Mouse (Mus musculus): Measurements from ENCODE around the gene Rock2.

Gene Rock2

DNA sequence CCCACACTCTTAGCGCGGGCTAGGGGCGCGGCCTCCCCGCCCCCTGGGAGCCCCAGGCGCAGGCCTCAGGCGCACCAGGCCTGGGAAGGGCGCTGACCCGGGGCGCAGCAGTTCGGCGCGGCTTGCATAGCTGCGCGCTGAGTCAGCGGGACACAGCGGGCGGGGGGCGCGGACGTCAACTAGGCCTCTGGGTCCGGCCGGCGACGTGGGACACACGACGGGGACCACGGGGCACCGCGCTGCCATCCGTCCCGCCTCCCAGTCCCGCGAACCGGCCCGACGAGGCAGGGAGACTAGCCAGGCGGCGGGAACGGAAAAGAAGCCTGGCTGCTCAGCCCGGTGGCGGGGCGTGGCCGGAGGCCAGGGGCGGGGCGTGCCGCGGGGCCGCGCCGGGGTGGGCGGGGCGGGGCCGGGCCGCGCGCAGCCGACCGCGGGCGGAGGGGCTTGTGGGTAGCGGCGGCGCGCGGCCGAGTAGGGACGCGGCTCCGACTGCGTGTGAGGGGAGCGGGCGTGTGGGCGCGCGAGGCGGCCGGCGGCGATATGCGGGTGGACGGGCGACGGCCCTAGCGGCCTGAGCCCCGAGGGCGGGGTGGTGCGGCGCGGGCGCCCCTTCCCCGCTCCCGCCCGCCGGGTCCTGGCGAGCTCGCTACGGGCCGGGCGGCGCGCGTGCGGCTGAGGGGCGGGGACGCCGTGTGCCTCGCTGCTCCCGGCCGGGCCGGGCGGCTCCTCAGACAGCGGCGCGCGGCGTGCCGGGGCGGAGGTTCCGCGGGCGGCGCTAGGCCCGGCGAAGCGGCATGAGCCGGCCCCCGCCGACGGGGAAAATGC is at the start of gene Rock2:
Gene Rock2, plus strand, starts transcription at position 500 of the 825 bp plus-strand sequence.
- peak; percentile 86 for DNase-seq (ENCODE audit: low read depth, low spot score)

DNA sequence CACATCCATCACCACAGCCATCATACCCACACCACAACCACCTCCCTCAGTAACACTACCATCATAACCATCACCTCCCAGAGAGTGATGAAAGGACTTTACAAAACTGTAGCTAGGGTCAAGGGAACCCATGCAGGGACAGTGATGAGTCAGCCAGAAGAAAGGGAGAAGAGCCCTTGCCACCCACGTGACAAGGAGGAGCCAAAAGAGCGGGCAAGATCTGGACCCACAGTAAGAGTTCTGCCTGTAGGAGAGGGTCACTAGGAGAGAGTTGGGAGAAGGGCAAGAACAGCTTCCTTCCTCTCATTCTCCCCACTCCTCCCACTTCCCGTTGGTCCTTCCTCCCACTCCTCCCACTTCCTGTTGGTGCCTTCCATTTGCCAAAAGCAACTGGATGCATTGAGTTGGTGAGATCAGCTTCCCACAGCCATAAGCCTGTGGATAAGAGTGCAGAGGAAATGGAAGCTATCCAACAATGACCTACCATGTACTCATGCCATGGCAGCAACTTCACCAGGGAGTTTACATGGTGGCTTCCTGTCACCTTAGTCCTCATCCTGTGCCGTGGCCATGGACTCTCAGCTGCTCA is 47.4 kb upstream of the Rock2 start:
- no peak for DNase-seq (ENCODE audit: low read depth, low spot score)

DNA sequence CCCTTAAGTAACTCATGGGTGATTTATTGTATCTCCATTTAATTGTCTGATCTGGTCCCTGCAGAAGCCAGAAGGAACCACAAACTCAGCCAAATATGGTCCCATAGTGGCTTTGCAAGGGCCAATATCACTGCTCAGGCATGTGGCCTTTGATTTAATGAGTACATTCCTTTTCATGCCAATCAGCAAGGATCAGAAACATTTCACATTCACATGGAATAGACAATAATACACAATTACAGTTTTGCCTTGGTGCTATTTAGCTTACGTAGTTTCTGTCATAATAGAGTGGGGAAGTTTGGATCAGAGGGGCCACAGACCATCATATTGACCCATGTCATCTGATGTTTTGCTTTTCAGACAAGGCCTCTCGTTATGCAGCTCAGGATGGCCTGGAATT is 46.2 kb upstream of the Rock2 start:
- no peak for DNase-seq (ENCODE audit: low read depth, low spot score)

DNA sequence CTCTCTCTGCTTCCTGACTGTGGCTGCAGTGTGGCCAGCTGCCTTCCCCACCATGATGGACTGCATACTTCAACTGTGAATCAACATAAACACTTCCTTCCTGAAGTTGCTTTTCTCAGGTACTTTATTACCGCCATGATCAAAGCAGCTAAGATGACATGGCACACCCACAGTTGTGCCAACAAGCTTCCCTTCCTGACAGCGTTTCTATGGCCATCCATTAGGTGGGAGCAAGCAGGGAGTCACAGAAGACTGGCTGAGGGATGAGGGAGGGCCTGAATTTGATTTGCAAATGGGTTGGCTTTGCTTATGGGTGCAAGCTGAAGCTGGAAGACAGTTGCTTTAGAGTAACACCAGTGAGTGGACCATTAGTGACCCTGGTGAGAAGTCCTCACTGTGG is 44.9 kb upstream of the Rock2 start:
- no peak for DNase-seq (ENCODE audit: low read depth, low spot score)

DNA sequence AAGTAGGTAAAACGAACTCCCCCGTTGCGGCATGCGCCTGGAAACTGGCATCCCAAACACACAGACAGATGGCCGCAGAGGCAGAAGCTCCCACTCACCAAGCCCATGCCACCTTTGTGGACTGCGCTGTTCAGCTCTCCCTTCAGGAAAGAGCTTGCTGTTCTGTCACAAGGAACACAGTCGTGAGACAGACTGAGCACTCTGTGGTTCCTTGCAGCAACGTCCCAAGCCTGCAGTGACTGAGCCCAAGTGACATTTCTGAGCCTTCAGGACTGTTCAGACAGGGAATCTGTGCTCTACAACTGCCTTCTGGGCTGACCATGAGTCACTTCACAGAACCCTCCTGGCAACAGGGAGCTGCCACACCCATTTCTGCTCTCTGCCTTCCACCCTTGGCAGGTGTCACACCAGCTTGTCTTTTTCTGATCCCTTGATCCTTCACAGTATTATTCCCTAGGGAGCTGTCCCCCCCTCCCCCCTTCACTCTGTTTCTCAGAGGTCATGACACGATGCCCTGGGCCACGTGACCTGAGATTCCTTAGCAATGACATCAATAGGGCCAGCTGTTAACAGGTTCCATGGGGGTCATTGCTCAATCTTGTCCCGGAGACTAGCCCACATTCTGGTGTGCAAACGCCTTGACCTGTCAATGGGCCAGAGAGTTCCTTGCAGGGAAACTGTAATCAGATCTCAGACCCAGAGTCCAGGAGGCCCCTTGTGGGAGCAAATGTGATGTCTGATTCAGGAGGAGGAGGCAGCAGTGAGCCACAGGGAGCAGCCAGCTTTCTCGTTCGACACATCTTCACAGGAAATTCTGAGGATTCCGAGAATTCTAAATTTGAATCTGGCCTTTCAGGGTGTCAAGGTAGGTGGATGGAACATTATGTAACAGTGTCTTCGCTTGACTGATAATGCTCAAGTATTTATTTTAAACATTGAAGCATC is 44.0 kb upstream of the Rock2 start:
- DNase-seq (ENCODE audit: low read depth, low spot score) = no peak

DNA sequence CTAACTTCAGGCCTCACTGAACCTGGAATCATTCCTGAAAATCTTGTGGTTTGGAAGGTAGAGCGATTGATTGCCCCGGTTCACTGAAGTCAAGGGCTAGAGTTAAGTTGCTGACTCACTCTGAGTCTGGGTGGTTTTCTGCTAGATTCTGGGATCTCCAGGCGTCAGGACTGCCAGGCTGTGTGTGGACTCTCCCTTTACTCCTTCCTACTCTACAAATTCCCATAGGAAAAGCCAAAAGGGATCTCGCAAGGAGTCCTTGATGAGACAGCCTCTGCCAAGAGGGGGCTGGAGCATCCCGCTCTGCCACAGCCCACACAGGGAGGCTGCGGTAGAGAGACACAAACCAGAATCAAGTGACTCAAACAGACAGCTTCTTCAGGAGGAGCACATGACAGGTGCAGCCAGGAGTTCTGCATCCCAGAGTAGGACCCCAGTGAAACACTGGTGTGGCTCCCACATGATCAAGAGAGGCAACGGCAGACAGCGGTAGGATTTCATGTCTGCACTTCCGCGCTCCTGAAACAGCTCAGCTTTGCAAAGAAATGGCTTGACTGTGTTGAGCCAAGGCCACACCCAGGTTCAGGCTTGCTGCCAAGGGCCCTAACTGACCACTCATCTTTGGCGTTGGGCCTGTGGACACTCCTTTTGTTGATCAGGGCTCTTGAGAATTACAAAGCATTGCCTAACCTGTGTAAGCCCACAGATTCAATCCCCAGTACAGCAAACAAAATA is 41.1 kb upstream of the Rock2 start:
- DNase-seq (ENCODE audit: low read depth, low spot score) = no peak

DNA sequence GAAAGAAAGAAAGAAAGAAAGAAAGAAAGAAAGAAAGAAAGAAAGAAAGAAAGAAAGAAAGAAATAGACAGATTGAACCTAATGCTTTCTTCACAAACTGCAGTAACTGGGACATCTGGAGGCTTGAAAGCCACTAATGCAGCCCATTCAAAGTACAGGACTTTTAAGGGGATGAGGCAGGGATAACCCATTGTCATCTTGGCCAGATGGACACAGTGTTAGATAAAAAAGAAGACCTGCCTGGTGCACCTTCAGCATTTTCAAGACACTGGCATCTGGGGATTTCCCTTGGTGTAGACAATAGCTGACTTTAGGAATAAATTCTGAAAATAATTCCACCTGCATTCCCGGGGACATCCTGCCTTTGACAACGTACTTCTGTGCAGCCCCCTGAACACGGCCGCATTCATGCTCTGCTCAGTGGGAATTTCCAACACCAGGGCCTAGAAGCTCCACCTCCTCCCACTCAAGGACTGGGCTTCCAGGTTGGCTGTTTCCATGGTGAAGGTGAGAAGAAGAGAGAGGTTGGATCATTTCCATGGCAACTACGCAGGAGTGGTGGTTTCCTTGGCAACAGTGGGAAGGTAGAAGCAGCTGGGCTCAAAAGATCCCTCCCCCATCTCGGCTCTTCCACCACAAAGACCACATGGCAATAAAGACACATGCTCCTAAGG is 38.9 kb upstream of the Rock2 start:
- no peak for DNase-seq (ENCODE audit: low read depth, low spot score)

DNA sequence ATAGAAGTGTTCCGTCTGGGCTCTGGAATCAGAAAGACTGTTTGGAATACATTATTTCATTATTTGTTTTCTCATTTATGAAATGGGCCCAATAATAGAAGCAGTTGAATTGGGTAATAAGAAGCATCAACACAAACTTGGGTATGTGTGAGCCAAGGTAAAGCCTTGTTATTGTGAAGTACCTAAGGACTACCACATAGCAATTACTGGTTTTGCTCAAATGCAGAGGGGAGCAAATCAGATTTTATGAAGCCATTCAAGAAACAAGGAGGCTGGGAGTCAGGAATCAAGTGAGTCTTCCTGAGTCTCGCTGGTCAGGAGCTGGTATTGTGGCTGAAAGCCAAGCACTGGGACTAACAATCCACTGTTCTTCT is 38.4 kb upstream of the Rock2 start:
- no peak for DNase-seq (ENCODE audit: low read depth, low spot score)

DNA sequence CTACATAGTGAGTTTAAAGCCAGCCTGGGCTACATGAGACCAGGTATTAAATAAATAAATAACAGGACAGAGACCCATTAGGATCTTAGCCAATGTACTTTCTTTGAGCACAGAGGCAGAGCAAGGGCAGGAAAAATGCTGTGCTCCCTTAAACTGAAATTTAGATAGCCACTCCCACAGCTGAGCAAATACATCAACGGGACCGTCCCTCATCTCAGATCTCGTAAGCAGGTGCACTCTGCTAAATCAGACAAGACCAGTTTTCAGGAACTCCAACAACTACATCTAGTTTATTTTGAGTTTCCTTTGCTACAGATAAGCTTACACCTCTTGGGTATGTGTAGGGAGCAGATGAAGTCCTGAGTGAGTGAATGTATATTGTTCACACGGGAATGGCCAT is 36.6 kb upstream of the Rock2 start:
- DNase-seq (ENCODE audit: low read depth, low spot score) = no peak

DNA sequence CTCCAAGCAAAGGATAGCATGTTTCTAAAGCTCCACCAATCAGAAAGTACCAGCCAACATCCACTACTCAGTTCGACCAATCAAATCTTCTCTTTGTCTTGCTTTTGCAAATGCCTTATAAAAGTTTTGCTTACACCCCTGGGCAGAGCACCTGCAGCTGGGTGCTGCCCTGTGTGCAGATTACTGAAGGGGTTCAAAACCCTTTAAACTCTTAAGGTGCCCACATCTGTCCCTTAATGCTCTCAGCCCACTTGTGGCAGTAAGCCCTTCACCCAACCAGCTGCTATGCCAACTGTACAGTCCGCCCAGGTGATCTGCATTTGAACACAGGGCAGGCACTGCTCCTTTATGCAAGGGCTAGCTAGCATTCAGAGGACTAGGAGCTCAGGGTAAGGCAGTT is 34.9 kb upstream of the Rock2 start:
- no peak for DNase-seq (ENCODE audit: low read depth, low spot score)

DNA sequence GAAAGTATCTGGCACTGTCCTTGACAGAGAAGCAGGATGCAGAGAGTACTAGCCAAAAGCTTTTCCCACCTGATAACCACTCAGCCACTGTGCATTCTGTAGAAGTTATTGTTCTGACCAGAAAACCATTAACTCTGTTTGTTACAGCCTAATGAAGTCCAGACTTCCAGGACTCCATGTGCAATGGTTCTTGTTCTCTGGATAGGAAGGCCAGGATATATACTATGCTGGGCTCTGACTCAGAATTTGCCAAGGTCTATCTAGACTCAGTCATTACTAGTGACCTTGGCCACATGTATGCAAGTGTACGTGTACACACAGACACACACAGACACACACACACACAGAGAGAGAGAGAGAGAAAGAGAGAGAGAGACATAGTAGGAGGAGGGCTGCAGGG is 34.2 kb upstream of the Rock2 start:
- no peak for DNase-seq (ENCODE audit: low read depth, low spot score)

DNA sequence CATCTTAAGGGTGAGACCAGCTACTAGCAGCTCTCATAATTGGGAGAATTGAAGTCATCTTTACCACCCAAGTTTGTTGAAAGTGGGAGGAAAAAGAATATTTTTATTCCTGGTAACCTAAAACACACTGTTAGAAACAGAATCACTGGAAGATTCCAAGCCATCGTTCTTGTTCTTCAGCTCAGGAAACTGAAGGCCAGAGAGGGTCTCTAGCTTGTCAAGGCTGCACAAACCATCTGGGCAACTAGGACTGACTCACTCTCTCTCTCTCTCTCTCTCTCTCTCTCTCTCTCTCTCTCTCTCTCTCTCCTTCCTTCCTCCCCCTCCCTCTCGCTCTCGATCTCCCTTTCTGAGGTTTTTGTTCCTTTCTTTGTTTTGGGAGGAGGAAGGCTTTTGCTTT is 33.7 kb upstream of the Rock2 start:
- no peak for DNase-seq (ENCODE audit: low read depth, low spot score)

DNA sequence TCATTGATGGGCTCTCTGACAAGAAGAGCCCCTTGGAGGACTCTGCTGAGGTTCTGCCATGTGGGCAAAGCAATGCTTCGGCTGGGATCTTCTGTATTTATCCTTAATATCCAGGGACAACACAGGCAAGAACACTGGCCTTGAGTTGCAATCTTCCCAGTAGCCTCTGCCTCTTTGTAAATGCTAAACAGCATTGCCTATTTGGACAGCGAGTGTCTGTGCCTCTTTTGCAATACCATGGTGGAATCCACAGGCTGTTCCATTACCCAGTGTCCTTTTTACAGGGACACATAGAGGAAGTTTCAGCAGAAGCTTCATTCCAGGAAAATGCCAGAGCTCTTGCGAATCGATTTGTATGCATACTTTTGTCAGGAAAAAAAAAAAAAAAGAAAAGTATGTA is 30.2 kb upstream of the Rock2 start:
- no peak for DNase-seq (ENCODE audit: low read depth, low spot score)

DNA sequence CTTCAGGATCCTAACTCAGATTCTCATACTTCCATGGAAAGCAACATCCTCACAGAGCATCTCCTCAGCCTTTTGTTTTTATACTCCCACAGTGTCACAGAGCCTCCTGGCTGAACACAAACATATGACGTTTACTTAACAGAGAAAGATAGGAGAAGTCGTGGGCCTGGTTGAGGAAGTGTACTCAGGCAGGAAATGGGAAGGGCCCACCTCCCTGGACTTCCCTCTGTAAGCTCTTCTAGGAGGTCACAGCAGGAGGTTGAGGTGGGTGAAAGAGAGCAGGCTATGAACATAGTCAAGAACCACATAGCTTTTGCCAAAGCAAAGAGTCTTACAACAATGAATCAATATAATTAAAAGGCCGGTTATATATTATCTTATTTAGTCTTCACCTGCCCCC is 28.8 kb upstream of the Rock2 start:
- no peak for DNase-seq (ENCODE audit: low read depth, low spot score)

DNA sequence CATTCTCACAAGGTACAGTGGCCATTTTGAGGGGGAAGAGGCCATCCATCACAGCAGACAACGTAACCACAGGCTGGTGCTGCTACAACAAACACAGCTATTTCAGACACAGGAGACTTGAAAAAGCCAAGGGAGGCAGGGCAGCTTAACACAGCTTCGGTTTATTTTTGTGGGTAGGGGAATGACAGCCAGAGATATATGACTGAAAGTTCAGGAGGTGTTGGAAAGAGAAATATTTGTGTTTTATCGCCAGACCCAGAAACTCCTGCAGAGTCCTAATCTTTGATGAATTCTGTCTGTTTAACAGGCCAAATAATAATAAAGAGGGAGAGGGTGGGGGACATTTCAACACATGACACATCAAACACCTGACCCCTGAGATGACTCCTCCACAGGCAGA is 28.2 kb upstream of the Rock2 start:
- DNase-seq (ENCODE audit: low read depth, low spot score) = no peak

DNA sequence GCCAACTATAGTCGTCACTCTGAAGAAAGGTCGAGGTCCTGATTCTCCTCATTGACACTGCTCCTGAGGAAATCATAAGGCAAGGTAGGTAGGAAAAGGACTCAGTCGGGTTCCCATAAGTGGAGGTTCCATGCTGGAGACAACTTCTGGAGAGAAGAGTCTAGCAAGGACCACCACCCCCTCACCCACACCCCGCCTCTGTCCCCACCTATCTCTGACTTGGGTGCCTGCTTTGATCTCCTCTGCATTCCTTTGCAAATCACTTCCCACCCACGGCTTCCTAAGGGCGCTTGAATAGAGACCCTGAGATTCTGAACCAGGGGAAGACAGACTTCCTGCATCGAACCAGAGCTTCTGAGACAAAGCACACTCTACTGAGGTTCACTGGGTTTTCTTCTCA is 27.4 kb upstream of the Rock2 start:
- no peak for DNase-seq (ENCODE audit: low read depth, low spot score)

DNA sequence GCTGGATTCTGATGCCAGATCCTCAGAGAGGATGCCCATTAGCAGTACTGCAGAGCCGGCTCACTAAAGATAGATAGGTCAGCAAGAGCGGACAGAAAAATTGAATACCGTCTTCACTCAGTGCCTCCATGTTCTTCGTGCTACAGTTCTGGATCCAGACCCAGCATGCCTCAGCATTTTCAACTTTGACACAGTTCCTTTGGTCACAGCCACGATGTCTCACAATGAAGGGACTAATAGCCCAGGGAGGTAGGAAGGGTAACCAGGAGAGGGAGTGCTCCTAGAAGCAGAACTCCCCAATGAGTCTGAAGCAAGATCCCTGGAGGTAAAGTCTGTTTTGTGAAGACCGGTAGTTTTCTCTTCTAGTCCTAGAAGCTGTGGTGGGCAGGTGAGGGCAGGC is 26.1 kb upstream of the Rock2 start:
- DNase-seq (ENCODE audit: low read depth, low spot score) = no peak

DNA sequence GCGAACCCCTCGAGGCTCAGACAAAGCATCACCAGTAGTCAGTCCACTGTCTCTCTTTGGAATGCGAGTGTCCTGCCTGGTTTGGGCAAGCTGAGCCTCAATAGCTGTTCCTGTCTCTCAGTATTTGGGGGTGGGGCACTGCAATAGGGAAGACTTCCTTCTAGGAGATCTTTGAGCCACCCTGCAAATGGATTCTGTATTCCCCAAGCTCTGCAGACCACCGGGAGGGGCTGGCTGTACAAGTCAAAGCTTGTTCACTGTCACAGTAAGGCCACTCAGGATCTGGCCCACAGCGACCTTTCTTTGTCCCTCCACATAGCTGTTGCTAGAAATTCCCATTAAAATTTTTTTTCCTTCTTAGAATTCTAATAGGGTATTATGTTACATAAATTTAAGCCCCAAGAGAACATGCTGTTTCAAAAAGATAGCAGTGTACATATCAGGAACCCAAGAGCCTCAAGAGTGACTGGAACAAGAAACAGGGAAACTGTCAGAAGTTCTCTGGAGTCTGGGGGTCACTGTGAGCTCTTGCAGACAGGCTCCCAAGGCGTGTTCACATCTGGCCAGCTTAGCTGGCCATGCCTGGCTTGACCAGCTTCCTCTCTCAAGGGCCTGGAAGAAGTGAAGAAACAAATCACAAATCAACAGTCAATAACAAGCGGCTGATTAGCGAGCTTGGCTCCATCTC is 25.5 kb upstream of the Rock2 start:
- DNase-seq (ENCODE audit: low read depth, low spot score) = no peak

DNA sequence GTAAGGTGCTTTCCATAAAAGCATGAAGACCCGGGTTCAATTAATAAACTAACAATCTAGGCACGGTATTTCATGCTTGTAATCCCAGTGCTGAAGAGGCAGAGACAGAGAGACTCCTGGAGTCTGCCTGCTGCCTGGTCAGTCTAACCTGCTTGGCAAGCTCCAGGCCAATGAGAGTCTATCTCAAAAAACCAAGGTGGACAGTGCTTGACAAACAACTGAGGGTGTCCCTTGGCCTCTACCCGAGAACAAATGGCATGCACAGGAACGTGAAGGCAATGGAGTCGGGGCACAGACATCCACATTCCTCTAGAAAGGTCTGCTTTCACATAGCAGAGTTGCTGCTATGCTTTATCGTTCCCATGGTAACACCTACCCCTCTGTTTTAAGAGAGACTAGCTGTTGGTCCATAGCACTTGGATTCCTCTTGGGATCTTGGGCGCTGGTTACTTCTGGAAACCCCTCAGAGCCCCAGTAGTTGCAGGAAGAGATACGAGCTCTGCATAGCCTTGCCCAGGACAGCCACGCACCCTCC is 24.8 kb upstream of the Rock2 start:
- DNase-seq (ENCODE audit: low read depth, low spot score) = no peak

DNA sequence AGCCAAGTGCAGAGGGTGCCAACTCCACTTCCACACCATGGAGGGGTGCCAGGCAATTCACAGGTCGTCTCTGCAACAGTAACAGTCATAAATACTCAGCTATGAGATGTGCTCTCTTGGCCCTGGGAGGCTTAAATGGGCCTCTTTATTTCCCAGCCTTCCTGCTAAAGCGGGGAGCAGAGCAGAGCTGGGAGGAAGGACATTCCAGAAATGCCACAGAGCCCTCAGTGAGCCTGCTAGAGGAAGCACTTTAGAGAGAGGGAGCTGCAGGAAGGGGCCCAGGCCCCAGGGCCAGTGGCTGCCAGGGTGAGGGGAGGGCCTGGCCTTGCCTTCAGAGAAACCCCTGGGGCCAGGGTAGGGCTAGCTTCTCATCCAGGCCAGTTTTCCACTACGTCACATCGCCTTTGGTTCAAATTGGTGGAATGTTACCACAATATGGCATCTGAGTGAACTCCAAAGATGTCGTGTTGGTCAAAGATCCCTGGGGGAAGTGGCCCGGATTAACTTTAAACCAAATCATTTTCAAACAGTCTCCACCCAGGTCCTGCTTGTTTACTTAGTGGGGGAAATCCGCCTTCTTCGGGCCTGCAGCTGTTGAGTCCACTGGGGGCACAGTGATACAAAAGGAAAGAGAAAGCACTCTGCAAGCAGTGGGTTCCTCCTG is 24.2 kb upstream of the Rock2 start:
- DNase-seq (ENCODE audit: low read depth, low spot score) = no peak

All from CD4-positive helper T cell, adult 2 months (primary cell).